Mouse (Mus musculus) erythroblast, adult 5-6 weeks (primary cell): Measurements from ENCODE around the gene Lrmda. TPM values are rescaled to one million over a fixed set of nuclear protein-coding genes. Genes with fewer than 3 reads are reported as not detected.

ENCODE experiments used
- ATAC-seq: replicated peaks from 2 replicates; pipeline ENCODE4 v1.8.0; 2016; ENCODE audit warnings: moderate number of reproducible peaks, mild to moderate bottlenecking, moderate TSS enrichment, inconsistent platforms; ENCODE audit not compliant: poor library complexity, low FRiP score, severe bottlenecking
- total RNA-seq, 2 experiments: library from RNA; stranded (forward) in 1 of 2; stranded (reverse) in 1 of 2; fragments of 150-400 nt in 1 of 2; fragments of 200-764, 138-1000 nt in 1 of 2; gene quantifications; 2 replicates each; pipeline versions ENCODE4 v1.2.3 to v1.2.4; 2015 to 2017; ENCODE audit warnings: low replicate concordance in 2 of 2

Gene Lrmda
- total RNA-seq (2015; ENCODE audit: low replicate concordance) (2.1 TPM in 1 of 2 replicates, not detected in the other), total RNA-seq (2017; ENCODE audit: low replicate concordance) (1.5 and 16.0 TPM in 2 replicates)

DNA sequence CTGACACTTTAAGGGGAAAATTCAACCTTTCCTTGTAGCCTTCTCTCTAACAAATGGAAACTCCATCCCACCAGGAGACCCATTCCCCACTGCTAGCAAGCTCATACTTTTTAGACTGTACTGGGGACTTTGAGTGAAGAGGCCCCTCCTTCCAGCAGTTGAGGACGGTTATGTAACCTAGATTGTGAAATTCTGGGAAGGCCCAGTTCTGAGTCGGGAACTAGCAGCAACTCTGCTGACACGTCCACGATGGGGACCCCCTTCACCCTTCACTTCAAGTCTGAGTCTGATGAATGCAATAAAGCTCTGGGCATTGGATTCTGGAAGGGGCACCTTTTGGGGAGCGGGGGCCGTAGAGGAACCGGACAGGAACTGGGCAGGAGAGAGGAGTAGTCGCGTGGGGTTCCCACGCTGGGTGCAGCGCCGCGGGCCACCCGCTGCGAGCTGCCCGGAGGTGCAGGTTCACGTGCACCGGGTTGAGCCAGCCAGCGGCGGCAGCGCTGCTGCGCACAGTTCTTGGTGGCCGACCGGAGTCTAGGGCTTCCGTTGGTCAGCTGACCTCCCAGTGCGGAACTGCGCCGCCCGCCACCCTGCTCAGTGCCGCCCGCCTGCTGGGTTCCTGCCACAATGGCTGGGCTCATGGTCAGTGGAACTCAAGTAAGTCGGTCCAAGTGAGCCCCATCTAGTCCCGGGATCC, at the start of gene Lrmda:
TSS of gene Lrmda (plus strand) at position 461 of the 697 bp plus-strand sequence.
- no peak for ATAC-seq

DNA sequence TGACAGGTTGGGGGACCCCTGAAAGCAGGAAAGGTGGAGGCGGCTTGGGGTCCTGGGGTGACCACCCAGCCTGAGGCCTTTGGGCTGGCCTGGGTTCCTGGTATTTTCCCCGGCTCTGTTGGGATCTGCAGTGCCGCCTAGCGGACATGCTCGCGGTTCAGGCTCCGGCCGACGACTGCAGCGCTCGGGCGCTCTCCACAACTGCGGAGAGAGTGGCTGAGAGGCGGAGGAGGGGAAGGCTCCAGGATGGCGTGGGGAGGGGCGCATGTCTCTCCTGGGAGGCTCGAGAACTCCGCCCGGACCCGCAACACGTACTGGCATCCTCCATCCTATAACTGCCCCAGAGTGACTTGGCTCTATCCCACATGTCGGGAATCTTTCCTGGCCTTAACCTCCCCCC, 38.0 kb upstream of the Lrmda start:
- no peak for ATAC-seq

DNA sequence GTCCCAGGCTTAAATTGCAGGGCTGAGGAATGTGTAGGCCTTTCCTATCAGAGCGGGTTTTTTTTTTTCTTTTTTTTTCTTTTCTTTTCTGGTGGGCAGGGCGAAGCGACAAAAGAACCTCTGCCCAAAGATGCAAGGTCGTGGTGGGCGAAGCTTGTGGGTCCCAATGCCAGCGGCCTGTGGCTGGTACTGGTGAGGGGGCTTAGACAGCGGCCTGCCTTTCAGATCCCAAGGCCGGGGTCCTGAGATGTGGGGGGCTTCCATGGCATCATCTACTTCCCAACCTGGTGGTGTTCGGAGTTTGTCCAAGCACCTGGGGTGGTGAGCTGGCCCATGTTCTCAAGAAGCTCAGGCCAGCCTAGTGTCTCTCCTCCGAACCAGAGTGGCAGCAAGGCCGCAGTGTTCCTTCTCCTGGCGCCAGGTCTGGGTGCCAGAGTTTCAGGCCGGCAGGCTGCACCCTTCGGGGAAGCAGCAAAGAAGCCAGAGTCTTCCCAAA, 37.4 kb upstream of the Lrmda start:
- ATAC-seq, result no peak

DNA sequence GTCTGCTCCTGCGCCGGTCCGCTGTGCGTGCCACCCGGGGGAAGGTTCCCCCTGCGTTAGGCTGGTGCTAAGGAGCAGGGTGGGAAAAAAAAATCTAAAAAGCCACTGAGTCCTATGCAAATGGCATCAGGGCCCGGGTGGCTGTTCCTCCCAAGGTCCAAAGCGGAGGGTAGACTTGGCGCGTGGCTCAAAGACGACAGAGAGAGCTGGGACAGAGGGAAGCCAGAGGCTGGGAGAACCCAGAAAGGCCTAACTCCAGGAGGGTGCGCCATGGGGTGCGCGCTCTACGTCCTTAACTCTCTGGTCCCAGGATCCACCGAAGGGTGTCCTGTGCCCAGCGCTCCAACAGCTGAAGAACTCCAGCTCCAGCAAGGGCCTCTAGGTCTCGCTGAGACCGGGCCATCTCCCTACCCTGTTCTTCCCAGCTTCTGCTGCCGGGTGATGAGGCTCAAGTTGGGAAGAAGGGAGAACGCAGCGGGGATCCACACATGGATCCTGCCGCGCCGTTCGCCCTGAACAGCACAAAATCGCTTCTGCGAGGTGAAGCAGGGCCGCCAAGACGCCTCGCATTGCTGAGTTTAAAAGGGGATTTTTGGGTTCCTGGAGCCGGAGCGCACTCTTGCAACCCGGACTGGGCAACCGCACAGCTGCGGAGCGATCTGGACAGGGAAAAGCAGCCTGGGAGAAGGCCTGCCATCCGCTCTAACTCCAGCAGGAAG, 36.8 kb upstream of the Lrmda start:
- ATAC-seq, result no peak

DNA sequence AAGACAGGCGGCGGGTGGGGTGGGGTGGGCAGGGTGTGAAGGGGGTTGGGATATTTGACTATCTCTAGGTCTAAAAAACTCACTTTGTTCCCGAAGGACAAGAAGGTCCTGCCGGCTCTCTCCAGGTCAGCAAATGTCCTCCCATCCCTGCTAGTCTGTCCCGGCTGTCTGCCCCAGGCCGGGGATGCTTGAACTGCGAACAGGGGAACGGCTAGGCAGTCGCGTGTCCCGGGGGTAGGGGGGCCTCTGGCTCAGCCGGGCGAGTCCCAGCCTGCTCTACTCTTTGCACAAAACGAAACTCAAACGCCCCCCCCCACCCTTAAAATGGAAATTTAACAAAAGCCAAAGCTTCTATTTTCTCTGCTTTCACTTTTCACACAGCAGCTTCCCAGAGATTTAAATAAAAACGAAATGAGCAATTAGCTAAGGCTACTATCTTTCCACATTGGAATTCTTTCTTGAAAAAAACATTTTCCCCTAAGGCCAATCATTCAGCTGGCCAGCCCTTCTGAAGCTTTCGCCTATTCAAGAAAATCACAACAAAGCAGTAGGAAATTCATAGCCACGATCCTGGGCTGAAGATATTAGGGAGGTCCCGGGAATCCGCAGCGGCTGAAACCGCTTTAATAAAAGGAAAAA, 36.1 kb upstream of the Lrmda start:
- no peak for ATAC-seq

DNA sequence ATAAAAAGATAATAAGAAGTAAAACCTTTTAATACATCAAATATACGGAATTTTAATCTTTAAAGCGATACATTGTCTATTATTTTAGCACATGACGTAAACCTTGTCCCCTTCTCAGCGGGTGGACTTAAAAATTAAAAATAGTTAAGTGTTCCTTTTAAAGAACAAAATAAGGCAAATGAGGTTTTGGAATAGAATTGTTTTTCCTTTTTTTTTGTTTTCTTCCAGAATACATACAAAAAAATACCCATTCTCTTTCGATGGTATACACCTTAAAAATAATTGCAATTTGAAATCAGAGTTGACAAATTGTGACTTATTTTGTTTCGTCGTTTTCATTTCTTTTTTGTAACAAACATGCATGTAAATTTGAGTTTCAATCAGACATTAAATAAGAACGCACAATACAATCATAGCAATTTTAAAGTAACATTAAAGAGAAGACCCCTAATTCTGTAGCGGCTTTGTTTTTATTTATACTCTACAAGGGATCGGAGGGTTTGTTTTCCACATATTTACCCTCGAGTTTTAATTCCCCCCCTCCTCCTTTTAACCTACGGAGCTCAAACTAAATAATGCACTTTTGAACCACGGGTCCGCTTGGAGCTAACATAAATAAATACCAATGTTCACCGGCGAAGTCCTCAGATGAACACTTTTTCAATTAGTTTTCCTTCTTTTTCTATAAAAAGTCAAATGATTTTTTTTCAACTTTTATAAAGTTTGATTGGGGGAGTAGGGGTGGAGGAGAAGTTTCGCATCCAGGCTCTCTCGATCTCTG, 35.4 kb upstream of the Lrmda start:
- ATAC-seq, result no peak

DNA sequence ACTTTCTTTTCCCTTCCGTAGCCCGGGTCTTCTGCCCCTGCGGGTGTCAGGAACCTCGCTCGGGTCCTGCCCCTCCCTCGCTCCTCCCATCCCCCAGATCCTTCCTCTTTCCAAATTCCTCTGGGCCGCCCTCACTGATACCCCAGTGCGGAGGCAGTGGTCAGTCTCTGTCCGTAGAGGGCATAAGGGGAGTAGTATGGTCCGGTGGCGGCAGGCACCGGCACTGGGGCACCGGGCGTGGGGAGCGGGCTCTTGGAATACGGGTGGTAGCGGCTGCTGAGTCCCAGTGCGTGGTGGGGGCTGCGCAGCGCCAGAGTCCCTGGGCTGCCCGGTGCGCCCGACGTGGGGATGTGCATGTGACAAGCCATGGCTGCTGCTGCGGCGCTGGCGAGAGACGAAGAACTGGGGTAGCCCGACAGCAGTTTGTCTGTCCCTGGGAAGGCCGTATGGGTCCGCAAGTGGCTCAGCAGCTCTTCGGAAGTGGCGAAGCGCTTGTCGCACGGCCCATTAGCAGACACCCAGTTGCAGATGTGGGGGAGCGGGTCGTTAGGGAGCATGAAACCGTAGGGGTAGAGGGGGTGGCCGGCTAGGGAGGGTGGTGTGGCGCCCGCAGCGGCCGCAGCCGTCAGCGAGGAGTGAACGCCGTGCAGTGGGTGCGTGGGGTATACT, 34.6 kb upstream of the Lrmda start:
- no peak for ATAC-seq

DNA sequence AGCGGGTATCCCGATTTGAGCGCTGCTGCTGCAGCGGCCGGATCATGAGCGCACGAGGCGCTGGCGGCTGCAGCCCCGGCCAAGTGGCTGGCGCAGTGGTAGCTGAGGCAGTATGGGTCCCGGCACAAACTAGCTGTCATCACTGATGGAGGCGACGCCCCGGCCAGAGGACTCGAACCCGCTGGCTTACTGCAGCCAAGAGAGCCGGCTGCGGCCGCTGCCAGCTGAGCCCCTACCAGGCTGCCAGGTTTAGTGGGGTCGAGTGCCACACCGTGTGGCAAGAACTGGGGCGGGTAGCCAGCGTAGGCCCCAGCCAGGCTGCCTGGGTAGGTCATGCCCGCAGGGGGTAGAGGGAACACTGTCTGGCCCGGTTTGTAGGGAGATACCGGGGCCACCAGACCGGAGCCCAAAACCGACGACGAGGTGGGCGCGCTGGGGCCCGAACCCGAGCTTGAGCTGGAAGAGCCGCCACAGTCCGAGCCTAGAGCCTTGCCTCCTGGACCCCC, 34.0 kb upstream of the Lrmda start:
- ATAC-seq, result no peak

DNA sequence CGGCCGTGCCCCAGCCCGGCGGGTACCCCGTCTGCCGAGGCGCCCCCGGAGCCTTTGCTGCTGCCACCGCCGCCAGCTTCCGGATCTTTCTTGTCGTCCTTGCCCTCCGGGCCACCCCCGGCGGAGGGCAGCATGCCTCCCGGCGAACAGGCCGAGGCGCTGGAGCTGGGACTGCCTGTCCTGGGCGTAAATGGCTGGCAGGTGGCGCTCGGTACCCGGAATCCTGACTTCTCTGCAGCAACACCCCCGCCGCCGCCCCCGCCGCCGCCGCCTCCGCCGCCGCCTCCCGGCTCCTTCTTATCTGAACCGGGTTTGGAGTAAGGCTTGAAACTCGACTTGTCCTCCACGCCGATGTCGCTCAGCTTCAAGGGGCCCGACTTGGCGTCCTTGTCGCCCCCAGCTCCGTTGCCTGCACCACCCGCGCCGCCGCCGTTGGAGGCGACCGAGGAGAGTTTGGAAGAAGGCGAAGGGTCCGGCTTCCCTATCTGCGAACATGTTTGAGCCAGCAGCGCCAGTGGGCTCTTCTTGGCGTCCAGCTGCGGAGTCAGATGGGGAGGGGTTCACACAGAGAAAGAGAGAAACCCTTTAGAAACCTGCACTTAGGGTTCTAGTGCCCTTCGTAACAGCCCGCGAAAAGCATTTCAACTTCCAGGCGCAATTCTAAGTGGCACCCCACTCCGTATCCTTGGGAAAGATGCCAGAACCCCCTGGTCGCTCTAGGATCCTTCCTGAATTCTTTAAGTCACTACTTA, 33.4 kb upstream of the Lrmda start:
- no peak for ATAC-seq

DNA sequence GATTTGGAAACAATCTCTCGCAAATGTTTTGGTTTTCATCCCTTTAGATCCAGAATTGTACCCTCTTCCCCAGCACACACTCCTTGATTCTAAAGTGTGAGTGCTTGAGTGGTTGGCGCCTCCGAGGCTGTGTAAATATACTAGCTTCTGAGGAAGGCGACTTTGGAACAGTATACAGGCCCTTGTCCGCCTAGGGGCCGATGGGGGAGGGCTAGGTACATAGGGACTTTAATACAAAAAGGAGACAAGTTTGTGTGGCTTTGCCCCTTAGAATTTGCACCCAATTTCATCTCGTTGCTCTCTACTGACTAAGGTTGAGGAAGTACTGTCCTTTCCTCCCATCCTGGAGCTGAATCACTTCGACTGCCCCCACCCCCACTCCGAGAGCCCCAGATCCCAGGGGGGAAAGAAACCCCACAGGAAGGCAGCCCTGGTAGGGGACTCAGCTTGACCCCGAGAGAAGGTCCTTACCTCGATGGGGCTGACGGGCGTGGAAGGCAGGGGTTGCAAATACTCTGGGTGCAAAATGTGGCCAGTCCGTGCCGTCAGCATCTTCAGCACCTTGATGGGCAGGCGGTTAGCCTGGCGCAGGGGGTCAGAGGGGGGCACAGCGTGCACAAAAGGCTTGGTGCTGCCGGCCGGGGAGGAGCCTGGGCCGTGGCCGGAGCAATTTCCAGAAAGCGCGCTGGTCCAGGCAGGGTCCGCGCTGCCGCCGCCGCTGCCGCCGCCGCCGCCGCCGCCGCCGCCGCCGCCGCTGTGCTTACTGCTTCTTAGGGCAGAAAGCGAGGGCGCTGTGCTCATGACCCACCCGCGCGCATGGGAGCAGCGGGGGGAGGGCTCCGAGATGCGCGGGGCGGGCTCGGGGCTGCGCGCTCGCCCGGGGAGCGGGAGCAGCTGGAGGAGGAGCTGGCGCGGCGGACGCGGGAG, 32.5 kb upstream of the Lrmda start:
- no peak for ATAC-seq

DNA sequence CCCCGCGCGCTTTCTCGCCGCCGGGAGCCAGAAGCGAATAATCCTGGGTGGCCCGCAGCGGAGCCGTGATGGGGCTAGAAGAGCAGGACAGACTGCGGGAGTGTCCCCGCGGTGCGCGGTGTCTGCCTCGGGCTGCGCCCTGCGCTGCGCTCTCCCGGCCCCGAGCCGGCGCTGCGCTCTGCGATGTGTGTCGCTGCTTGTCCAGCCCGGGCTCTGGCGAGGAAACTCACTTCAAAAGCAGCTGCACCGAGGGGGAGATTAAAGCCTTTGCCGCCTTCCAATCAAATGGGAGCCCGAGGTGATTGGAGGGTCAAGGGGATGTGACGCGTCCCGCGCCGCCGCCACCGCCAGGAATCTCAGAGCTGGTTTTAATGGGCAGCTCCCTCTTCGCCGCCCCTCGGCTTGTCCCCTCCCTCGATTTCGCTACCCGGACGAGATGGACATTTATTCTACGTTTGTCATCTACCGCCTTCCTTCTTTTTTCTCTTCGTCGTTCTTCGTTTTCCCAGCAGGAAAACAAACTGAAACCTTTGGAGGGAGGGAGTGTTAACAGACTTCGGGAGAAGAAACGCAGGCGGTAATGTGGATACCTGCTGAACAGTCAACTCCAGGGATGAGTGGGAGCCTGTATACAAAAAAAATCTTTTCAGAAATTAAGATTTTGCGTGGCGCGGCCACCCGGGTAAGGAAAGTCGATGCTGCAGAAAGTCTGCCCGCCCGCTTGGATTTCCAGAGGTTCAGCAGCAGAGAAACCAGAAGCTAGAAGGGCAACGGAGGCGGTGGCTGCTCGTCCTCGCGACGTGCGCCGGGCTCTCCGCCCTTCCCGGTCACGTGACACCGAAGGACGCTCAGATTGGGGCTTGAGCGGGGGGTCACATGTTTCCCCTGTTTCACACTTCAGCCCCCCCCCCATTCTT, 31.6 kb upstream of the Lrmda start:
- no peak for ATAC-seq

DNA sequence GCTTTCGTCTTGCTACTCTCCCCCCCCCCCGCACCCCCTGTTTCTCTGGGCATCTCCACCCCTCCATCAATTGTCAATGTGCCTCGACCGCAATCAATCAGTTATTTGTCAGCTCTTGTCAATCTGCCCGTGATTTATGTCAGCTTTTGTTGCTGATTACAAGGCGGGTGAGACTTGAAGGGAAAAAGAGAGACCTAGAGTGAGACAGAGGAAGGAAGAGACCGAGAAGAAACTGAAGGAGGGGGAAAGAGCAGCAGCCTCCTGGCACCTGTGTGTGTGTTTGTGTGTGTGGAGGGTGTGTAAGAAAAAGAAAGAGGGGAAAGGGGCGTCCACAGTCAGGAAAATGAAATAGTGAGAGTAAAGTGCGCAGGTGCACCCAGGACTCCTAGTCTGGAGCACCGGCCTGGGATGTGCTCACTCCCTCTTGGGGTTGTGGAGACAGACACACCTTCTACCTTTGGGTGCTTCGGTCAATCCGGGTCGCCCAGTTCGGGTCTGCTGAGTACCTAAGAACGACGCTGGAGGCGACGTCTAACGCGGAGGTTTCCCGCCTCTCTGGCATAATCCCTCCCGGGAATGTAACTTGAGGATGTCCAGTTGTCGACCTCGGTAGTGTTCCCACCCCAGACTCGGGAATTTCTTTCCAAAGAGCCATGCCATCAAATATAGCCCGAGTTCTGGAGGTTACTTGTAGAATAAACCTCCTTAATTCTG, 30.8 kb upstream of the Lrmda start:
- no peak for ATAC-seq

DNA sequence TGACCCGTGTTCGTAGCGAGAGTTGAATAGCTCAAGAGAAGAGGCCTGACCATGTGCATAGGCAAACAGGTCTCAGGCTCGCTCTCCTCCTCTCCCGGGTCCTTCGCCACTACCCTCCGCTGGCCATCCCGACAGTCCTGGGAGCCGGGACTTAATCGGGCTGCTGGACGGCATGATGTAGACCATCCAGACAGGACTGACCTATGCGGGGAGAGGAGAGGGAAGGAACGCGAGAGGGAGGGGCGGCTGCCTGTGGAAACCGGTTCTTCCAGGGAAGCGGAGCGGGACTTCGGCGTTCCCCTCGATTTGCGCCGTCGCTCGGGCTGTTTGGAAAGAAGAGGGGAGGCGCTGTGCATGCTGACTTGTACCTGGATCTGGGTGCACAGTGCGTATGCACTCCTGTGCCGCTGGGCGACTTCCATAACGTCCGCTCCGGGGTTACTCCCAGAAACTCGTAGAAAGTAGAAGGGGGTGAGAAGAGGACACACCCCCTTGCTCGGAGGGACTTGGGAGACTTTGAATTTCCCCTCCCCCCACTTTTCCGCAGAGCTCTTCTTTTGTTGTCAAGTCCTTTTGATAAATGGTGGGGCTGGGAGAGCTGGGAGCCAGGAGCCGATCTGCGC, 30.1 kb upstream of the Lrmda start, which contains the start of gene Zfp503:
TSS of gene Zfp503 (minus strand) at position 311 of the 623 bp plus-strand sequence.
- no peak for ATAC-seq

DNA sequence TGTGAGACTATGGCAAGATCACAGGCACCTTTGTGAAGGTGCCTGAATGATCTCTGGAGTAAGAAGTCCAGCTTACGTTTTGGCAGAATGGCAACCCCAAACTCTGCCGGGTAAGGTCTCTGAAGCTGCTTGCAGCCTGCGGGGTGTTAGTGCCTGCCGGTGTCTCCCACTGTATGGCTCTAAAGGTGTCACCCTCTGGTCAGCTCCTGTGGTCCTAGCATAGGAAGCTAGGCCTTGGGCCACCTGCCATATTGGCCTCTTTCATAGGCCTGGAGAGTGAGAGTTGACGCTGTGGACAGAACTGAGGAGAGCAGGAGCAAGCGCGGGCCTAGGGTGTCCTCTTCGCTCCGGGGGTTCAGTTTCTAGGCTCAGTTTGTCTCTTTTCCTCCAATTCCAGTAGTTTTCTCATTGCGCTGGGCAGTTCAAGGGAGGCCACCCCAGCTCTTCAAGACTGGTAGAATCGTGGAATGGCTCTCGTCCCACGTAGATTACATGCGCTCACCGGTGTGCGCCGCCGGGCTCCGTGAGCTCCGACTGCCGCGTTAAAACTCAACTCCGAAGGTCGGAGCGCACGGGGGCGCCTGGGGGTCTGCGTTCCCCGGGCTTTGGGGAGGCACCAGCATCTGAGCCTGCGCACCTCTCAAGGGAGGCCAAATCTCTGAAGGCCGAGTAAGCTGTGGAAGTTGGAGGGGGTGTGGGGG, 29.0 kb upstream of the Lrmda start:
- no peak for ATAC-seq

DNA sequence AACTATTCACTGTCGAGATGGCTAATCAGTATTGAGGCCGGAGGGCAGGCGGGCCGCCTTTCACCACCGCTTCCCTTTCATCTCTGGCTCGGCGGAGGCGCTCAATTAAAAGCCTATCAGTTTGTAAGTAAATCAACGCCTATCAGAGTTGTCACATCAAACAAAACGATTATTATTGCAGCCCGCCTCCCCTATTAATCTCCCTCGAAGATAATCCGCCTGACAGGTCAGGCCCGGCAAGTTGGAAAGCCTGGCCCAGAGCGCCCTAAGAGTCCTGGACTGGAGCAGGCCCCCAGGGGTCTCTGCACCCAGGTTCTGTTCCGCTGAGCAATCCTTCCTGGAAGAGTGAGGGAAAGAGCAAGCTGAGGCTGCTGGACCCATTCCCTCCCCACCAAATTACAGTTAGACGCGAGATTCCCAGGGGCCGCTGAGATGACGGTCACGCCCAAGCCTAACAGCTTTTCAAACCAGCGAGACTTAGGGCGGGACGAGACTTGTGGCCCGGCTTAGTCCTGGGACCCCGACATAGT, 28.2 kb upstream of the Lrmda start:
- no peak for ATAC-seq
